Mouse (Mus musculus) brain, embryonic 14.5 days (tissue): ENCODE results near the gene Akt3.

Experiments used
- CTCF ChIP-seq: fragments of 200-500 bp; IDR thresholded peaks from 2 replicates; pipeline ENCODE4 v1.5.1; 2012; ENCODE audit warnings: inconsistent platforms, mild to moderate bottlenecking, moderate library complexity, borderline replicate concordance; ENCODE audit not compliant: insufficient read depth, insufficient read length; ENCODE audit errors: extremely low read depth
- POLR2A ChIP-seq: fragments of 200-500 bp; IDR thresholded peaks from 2 replicates; pipeline ENCODE4 v1.6.1; 2012; ENCODE audit warnings: mild to moderate bottlenecking, inconsistent platforms, borderline replicate concordance; ENCODE audit not compliant: poor library complexity, insufficient read depth, insufficient read length, severe bottlenecking; ENCODE audit errors: extremely low read depth

- TF ChIP-seq CTCF (no peak), POLR2A (no peak)
Measured at GRCm38 (mm10) chr1:176981511-176981910, 276.5 kb downstream of the Akt3 start.
